Mouse (Mus musculus): Measurements from ENCODE around the gene Rnf166. TPM values are rescaled to one million over a fixed set of nuclear protein-coding genes. Genes with fewer than 3 reads are reported as not detected.
A peak's percentile ranks its signal among the peaks of the same experiment; 100 is the strongest.

Gene Rnf166
- total RNA-seq (2021) = 10 to 100 TPM; 28.7 to 28.9 TPM
- long read RNA-seq, experiment 1, transcript Rnf166-201 (6 exons, 1,783 nt) = major isoform, 38 of 47 reads
- long read RNA-seq, experiment 1, partial matches to known transcripts = 5 of 47 reads
- long read RNA-seq, experiment 1, other reads (novel, unspliced or antisense) = 4 of 47 reads
- long read RNA-seq, experiment 2, transcript Rnf166-201 (6 exons, 1,783 nt) = major isoform, 38 of 46 reads
- long read RNA-seq, experiment 2, partial matches to known transcripts = 3 of 46 reads
- long read RNA-seq, experiment 2, other reads (novel, unspliced or antisense) = 5 of 46 reads

GRCm38 (mm10) chr8:122475580-122476320 lies at the start of gene Rnf166, which contains the start of gene Ctu2:
Rnf166 (minus strand) TSS chr8:122476064.
Ctu2 (plus strand) TSS chr8:122476143.
- DNase-seq = peak; percentile 96 to 98
- intact Hi-C loops (cut with DNase I) = loop anchor here (5.0 kb wide), 1 partner anchor 98 kb away; the partner anchor contains the start of gene Zc3h18

GRCm38 (mm10) chr8:122525004-122525403 lies 49.1 kb upstream of the Rnf166 start:
- no peak for DNase-seq
- intact Hi-C loops (cut with DNase I) = no loop called here

- intact Hi-C loops (cut with DNase I) = no loop called here
- DNase-seq = no peak
Measured at GRCm38 (mm10) chr8:122524506-122524905, 48.6 kb upstream of the Rnf166 start.

- peak in 1 of 2 experiments; percentile 53 for DNase-seq
- intact Hi-C loops (cut with DNase I) = no loop called here
Measured at GRCm38 (mm10) chr8:122523652-122524360, 47.9 kb upstream of the Rnf166 start.

- peak; percentile 66 to 67 for DNase-seq
- intact Hi-C loops (cut with DNase I) = no loop called here
Measured at GRCm38 (mm10) chr8:122522796-122523651, 47.2 kb upstream of the Rnf166 start.

GRCm38 (mm10) chr8:122520611-122521010 lies 44.7 kb upstream of the Rnf166 start:
- no peak for DNase-seq

GRCm38 (mm10) chr8:122517541-122518190 lies 41.8 kb upstream of the Rnf166 start:
- intact Hi-C loops (cut with DNase I) = loop anchor here (5.0 kb wide), 1 partner anchor 295 kb away; no protein-coding TSS in a partner anchor
- DNase-seq = peak; percentile 55 to 61

More at GRCm38 (mm10) chr8:122520611-122521010, 44.7 kb upstream of the Rnf166 start:
- intact Hi-C loops (cut with DNase I) = no loop called here

- intact Hi-C loops (cut with DNase I) = loop anchor here (5.0 kb wide), 1 partner anchor 297 kb away; no protein-coding TSS in a partner anchor
- no peak for DNase-seq
Measured at GRCm38 (mm10) chr8:122515699-122516098, 39.8 kb upstream of the Rnf166 start.

GRCm38 (mm10) chr8:122512392-122512791 lies 36.5 kb upstream of the Rnf166 start:
- intact Hi-C loops (cut with DNase I) = no loop called here
- DNase-seq = no peak

GRCm38 (mm10) chr8:122511552-122511951 lies 35.7 kb upstream of the Rnf166 start:
- DNase-seq = peak; percentile 63 to 71
- intact Hi-C loops (cut with DNase I) = no loop called here

GRCm38 (mm10) chr8:122500856-122501255 lies 25.0 kb upstream of the Rnf166 start:
- intact Hi-C loops (cut with DNase I) = loop anchor here (1.0 to 10.0 kb wide), 4 partner anchors 50 to 330 kb away; partner anchors contain the start of gene Piezo1
- DNase-seq = peak; percentile 80 to 89

GRCm38 (mm10) chr8:122497912-122498311 lies 22.0 kb upstream of the Rnf166 start:
- intact Hi-C loops (cut with DNase I) = no loop called here
- no peak for DNase-seq

- DNase-seq = no peak
- intact Hi-C loops (cut with DNase I) = no loop called here
Measured at GRCm38 (mm10) chr8:122497016-122497734, 21.3 kb upstream of the Rnf166 start.

- intact Hi-C loops (cut with DNase I) = no loop called here
- no peak for DNase-seq
Measured at GRCm38 (mm10) chr8:122488387-122488786, 12.5 kb upstream of the Rnf166 start.

GRCm38 (mm10) chr8:122484831-122485230 lies 9.0 kb upstream of the Rnf166 start:
- no peak for DNase-seq
- intact Hi-C loops (cut with DNase I) = no loop called here

GRCm38 (mm10) chr8:122483877-122484276 lies 8.0 kb upstream of the Rnf166 start:
- intact Hi-C loops (cut with DNase I) = no loop called here
- no peak for DNase-seq

GRCm38 (mm10) chr8:122482448-122482847 lies 6.6 kb upstream of the Rnf166 start:
- no peak for DNase-seq
- intact Hi-C loops (cut with DNase I) = no loop called here

GRCm38 (mm10) chr8:122474951-122475560 lies 808 bp downstream of the Rnf166 start:
- DNase-seq = peak; percentile 40 to 56
- intact Hi-C loops (cut with DNase I) = loop anchor here (5.0 kb wide), 2 partner anchors 43 to 98 kb away; partner anchors contain the start of genes Cyba and Zc3h18
